Mouse (Mus musculus): Measurements from ENCODE around the gene Lonp2.

Gene Lonp2

DNA sequence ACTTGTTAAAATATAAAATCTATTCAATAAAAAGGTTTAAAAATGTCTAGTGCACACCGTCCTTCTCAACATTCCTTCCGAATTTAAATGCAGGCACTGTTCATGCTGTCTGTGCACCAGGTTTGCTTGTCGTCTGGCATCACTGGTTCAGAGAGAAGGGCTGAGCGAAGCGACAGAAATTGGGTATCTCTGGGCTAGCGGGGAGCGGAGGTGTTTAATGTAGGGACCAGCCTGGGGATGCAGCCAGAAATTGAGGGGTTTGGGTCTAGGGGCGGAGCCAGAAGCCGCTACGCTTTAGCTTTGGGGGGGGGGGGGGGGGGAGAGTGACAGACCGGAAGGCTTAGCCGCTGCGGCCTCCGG is 312 bp upstream of the Lonp2 start:
- DNase-seq (ENCODE audit: low read depth in 2 of 2, low spot score in 2 of 2): no peak

GRCm38 (mm10) chr8:86624915-86625314 is 1.1 kb downstream of the Lonp2 start:
- peak in 1 of 2 experiments; percentile 3 for DNase-seq (ENCODE audit: low read depth in 2 of 2, low spot score in 2 of 2)

GRCm38 (mm10) chr8:86630212-86630611 is 6.4 kb downstream of the Lonp2 start:
- no peak for DNase-seq (ENCODE audit: low read depth in 2 of 2, low spot score in 2 of 2)

DNA sequence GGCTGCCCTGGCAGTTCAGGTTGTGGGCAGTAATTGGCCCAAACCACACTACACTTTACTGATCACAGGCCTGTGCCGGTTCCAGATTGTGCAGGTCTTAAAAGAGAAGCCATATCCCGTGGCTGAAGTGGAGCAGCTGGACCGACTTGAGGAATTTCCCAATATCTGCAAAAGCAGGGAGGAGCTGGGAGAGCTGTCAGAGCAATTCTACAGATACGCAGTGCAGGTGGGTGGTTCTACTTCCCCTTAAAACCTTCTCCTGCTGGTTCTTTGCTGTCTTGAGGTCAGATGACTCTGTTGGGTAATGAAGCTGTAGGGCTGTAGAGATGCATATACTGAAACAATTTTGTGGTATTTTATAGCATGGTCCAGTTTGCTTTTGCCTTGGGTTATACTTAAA is 7.6 kb downstream of the Lonp2 start:
- no peak for DNase-seq (ENCODE audit: low read depth in 2 of 2, low spot score in 2 of 2)

DNA sequence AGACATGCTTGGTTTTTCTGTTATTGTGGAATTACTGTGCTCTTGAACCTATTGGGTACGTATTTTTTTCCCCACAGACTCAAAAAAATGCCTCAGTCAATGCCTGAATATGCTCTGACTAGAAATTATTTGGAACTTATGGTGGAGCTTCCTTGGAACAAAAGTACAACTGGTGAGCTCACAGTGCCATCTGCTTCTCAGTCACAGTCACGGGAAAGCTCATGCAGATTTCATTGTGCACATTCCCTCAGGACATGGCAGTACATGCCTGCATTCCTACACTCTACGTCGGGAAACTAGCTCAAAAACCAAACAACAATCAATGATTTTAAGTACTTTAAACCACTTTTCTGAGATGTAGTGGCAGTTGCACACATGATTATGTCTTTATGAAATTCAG is 14.0 kb downstream of the Lonp2 start:
- no peak for DNase-seq (ENCODE audit: low read depth in 2 of 2, low spot score in 2 of 2)

DNA sequence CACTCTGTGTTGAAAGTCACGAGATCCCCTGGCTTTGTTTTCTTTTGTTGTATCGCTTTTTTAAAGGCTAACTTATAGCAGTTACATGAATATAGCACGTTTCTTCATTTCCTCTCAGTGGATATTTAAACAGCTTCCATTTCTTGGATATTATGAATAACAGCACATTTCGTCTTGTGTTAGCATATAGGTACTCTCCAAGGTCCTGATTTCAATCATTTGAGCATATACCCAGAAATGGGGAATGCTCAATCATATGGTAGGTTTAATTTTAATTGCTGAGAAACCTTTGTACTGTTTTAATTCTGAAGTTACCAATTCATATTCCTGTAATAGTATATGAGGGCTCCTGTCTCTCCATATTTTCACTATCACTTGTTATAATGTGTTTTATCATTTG is 15.1 kb downstream of the Lonp2 start:
- DNase-seq (ENCODE audit: low read depth in 2 of 2, low spot score in 2 of 2): no peak

DNA sequence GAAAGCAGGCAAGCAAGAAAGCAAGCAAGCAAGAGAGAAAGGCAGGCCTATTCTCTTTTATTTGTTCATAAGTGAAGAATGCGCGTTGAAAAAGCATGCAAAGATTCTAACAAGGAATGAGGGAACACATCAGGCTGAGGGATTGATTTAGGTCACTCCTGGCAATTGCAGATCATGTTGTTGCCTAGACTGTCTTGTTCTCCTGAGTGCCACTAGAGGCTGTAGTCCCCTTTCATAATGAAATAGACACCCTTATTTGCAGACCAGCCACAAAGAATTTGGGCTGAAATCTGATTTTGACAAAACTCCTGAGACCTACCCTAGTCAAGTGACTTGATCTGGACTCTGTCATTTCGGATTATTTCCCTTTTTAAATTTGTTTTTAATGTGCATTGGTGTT is 18.8 kb downstream of the Lonp2 start:
- DNase-seq (ENCODE audit: low read depth in 2 of 2, low spot score in 2 of 2): no peak

GRCm38 (mm10) chr8:86644661-86645060 is 20.8 kb downstream of the Lonp2 start:
- DNase-seq (ENCODE audit: low read depth in 2 of 2, low spot score in 2 of 2): no peak

DNA sequence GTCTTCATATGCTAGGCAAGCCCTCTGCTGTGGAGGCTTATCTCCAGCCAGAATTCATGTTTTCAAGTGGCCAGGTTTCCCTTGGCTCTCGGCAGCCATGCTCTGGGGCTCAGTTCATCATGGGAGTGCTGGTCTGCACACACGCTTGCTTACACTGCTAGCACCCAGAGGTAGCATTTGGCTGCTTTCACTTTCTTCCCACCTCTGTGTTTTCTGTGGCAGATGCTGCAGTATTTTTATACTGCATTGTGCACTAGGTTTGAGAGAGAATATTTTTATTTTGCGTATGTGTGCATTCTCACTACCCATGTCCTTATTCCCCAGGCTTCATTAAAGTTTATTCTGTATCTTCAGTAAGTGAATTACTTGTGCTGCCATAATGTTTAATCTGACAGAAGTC is 23.9 kb downstream of the Lonp2 start:
- DNase-seq (ENCODE audit: low read depth in 2 of 2, low spot score in 2 of 2): no peak

DNA sequence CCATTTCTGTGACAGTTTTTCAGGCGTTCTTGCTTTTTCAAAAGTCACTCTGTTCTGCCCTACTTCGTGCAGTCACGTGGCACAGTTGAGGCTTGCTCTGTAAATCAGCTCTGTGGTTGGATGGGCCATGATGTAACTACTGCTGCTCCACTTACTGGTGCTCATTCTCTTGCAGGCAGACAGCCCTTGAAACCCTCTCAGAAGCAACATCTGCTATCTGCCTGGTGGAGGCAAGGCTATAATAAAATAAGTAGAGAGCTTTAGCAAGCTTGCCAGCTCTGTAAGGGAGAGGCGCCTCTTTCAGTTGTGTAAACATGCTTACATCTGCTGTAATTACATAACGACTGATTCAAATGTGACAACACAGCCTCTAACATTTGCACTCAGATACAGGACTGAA is 27.6 kb downstream of the Lonp2 start:
- DNase-seq (ENCODE audit: low read depth in 2 of 2, low spot score in 2 of 2): no peak

- no peak for DNase-seq (ENCODE audit: low read depth in 2 of 2, low spot score in 2 of 2)
Observed at GRCm38 (mm10) chr8:86652546-86652945, 28.7 kb downstream of the Lonp2 start.

DNA sequence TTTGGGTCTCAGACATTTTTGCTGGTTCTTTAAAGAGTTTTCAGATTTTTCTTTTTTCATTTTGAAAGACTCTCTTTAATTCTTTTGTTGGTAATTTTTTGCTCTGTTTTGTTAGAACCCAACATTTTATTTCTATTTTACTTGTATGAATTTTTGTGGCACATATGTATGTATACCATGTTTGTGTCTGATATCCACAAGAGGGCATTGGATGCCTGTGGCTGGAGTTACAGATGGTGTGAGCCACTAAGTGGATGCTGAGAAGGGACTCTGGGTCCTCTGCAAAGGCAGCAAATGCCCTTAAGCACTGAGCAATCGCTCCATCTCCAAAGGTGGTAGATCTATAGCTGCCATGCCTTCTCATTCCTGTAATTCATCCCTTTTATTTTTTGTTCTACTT is 30.7 kb downstream of the Lonp2 start:
- peak; percentile 13 to 25 for DNase-seq (ENCODE audit: low read depth in 2 of 2, low spot score in 2 of 2)

DNA sequence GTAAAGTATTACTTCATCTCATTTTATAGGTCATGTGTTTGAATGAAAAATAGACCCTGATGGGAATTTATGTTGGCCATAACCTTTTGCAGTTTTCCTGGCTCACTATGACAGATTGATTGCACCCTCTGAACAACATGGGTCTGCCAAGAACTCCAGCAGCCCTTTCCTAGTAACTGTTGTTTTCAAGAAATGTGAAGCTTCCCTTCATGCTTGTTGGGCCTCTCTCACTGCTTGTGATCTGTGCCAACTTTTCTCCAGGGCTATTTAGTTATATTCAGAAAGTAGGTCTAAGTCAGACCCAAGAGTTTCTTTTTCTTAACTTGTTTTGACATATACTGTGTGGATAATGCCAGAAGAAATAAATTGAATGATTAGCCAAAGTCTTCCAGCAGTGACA is 44.9 kb downstream of the Lonp2 start:
- no peak for DNase-seq (ENCODE audit: low read depth in 2 of 2, low spot score in 2 of 2)

GRCm38 (mm10) chr8:86669259-86669658 is 45.4 kb downstream of the Lonp2 start:
- DNase-seq (ENCODE audit: low read depth in 2 of 2, low spot score in 2 of 2): no peak

DNA sequence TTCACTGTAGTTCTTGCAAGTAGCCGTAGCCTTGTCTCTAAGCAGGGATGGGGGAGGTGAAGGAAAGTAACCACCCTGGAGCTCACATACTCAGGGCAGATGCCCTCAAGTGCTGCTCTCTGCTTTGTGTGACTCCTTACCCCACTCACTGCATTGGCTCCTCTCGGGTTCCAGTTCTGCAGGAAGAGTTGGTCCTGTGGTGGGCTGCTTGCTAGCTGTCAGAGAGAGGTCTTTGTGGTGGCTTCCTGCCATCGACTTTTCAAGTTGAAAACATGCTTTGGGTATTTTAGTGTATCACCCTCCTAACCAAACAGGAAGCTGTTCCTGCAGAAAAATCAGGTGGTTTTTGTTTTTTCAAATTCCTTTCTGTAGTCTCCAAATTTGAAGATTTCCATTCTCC is 62.8 kb downstream of the Lonp2 start:
- DNase-seq (ENCODE audit: low read depth in 2 of 2, low spot score in 2 of 2): peak; percentile 74 to 81

DNA sequence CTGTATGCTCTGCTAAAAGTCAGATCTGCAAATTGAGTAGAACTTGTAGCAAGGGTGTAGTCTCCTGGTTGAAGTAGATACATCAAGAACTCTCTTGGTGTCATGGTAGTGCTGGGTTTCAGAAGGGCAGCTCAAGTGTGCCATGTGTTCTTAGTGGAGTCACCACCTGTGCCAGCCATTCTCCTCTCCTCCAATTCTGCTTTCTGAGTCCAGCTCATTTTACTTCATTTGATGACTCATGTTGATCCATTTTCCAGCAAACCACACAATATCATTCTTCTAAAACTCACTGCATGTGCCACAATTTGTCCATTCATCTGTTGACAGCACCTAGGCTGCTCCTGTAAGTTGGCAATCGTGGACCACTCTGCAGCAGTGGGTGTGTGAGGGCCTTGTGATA is 68.3 kb downstream of the Lonp2 start:
- DNase-seq (ENCODE audit: low read depth in 2 of 2, low spot score in 2 of 2): no peak

DNA sequence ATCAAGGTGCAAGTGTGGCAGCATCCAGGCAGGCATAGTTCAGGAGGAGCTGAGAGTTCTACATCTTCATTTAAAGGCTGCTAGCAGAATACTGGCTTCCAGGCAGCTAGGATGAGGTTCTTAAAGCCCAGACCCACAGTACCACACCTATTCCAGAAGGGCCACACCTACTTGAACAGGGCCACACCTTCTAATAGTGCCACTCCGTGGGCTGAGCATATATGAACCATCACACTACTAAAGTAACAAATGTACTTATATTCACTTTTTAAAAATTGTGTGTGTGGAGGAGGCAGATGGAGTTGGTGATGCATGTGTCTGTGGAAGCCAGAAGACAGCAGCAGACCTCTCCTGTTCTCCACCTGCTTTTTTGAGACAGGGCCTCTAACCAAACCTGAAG is 70.2 kb downstream of the Lonp2 start:
- no peak for DNase-seq (ENCODE audit: low read depth in 2 of 2, low spot score in 2 of 2)

- no peak for DNase-seq (ENCODE audit: low read depth in 2 of 2, low spot score in 2 of 2)
Observed at GRCm38 (mm10) chr8:86695703-86696102, 71.9 kb downstream of the Lonp2 start.

- DNase-seq (ENCODE audit: low read depth in 2 of 2, low spot score in 2 of 2): no peak
Observed at GRCm38 (mm10) chr8:86698811-86699421, 75.1 kb downstream of the Lonp2 start.

- peak in 1 of 2 experiments; percentile 39 for DNase-seq (ENCODE audit: low read depth in 2 of 2, low spot score in 2 of 2)
Observed at GRCm38 (mm10) chr8:86699471-86699870, 75.6 kb downstream of the Lonp2 start.

GRCm38 (mm10) chr8:86702453-86702852 is 78.6 kb downstream of the Lonp2 start:
- no peak for DNase-seq (ENCODE audit: low read depth in 2 of 2, low spot score in 2 of 2)

- no peak for DNase-seq (ENCODE audit: low read depth in 2 of 2, low spot score in 2 of 2)
Observed at GRCm38 (mm10) chr8:86705317-86705716, 81.5 kb downstream of the Lonp2 start.

GRCm38 (mm10) chr8:86706756-86707155 is 82.9 kb downstream of the Lonp2 start:
- no peak for DNase-seq (ENCODE audit: low read depth in 2 of 2, low spot score in 2 of 2)

- DNase-seq (ENCODE audit: low read depth in 2 of 2, low spot score in 2 of 2): peak; percentile 86 to 91
Observed at GRCm38 (mm10) chr8:86707873-86708272, 84.0 kb downstream of the Lonp2 start.
